Mouse (Mus musculus) urinary bladder, postnatal 36 days (tissue): ENCODE measurements around the gene Chrnb2.
A peak's percentile ranks its signal among the peaks of the same experiment; 100 is the strongest.
"Not testable (repeated sequence)": the region's sequence is repeated elsewhere in the genome, so short reads cannot be mapped to it uniquely, and the experiment has no call there.

Experiments
- DNase-seq, 2 experiments: peaks; one replicate each; pipeline ENCODE4 v3.0.0; 2022; ENCODE audit warnings: low spot score in 2 of 2, mixed read lengths in 1 of 2

The Chrnb2 gene

DNA sequence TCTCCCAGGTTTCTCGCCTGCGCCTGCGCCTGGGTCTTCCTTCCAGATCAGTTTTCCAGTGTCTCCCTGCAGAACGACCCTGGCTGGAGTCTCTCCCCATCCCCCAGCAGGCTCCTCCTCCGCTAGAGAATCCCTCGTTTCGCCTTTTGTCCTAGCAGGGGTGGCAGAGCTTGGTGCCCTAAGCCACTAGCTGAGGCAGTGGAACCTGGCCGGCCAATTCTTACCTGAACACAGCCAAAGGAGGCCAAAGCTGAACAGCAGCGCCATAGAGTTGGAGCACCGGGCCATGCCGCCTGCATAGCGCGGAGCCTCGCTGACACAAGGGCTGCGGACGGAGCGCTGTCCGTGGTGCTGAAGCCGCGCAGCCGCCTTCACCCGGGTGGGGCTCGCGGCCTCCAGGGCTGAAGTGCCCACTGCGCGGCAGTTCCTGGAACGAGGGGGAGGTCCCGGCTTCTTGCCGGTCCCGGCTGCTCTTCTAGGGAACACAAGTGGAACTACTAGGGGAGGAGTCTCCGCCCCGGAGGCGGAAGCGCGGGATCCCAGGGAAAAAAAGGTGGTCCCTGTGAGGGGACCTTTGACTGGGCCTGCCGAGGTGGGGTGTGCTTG, at the start of gene Chrnb2:
Gene Chrnb2 (minus strand): TSS at position 514 of the 606 bp plus-strand sequence.
- DNase-seq: peak; percentile 55 to 72

DNA sequence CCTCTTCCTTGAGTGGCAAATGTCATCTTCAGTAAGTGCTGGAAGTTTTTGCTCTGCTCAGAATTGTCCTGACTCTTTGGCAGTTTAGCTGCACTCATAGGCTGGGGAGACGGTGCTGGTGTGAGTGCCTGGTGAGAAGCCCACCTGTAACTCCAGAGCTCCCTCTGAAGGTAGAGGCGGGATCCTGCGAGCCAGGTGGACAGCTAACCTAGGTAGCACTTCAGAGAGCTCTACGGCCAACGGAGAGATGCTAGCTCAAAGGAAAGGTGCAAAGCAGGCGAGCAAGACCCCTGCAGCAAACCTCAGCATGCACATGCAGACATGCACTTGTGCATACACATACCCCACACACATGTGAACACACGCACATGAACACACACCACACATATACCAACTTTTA, 49.6 kb upstream of the Chrnb2 start:
- DNase-seq: no peak

DNA sequence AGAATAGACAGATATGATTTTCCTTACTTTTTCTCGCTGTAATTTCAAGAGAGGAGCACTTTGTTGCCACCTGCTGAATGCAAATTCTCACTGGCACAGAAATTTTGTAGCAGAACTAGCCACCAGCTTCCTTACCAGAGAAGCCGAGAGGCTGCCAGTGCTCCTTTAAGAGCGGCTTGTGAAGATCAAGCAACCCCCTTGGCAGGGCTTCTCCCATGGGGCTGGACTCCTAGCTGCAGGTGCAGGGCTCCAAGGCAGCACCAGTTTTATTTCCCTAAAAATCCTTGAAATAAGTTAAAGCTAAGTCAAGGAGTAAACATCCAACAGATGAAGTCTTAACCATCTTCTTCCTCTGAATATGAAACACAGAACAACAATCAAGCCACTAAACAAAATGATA, 47.7 kb upstream of the Chrnb2 start:
- DNase-seq: no peak

DNA sequence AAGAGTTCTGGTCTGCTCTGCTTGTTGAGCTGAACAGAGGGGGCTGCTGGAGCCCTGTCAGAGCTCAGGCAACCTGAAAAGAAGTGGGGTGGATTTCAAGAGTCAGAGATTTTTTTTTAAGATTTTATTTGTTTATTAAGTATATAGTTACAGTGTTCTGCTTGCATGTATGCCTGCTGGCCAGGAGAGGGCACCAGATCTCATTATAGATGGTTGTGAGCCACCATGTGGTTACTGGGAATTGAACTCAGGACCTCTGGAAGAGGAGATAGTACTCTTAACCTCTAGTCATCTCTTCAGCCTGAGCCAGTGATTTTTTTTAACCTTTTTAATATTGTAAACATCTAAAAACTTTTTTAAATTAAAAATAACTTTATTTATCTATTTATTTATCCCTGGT, 46.4 kb upstream of the Chrnb2 start:
- no peak for DNase-seq

DNA sequence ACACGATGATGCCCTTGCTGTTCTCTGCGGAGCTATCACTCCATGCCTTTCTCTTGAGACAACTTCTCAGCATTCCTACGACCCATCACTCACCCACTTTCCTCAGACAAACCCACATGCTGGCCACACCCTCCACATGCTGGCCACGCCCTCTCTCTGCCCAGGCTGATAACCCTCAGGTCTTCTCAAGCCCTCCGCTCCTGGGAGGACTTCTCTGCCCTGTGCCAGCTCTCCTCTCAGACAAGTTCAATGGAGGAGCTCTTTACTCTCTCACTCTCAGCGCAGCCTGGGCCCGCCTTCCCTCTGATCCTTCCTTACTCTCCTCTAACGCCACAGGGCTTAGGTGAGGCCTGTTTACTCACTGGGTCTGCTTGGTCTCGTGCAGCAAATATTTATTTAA, 44.2 kb upstream of the Chrnb2 start:
- DNase-seq: no peak

DNA sequence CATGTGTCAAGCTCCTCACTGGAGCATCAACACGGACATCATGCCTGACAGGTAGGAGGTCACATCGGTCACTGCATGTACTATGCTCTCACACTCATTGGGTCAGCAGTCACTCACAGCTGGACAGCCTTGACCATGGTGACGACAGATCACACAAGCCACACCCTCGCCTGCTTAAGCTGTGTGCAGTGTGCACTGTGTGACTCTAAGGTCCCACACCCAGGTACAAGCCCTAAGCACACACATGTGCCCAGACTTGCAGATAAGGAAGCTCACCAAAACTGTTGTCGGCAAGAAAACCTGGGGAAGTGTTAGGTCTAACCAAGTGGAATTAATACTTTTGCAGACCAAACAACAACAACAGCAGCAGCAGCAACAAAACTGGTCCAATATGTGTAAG, 43.4 kb upstream of the Chrnb2 start:
- DNase-seq: no peak

DNA sequence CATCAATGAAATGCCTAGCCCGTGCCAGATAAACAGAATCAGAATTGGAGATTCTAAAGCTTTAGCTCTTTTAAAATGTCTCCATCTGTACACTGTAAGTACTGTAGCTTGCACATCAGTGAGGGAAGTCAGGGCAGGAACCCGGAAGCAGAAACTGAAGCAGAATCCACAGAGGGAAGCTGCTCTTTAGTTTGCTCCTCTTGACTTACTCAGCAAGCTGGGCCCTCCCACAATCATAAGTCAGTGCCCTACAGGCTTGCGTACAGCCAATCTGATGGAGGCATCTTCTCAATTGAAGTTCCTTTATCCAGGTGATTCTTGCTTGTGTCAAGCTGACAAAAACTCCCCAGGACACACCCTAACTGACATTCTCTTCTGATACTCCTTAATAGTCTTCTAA, 42.7 kb upstream of the Chrnb2 start:
- DNase-seq: no peak

DNA sequence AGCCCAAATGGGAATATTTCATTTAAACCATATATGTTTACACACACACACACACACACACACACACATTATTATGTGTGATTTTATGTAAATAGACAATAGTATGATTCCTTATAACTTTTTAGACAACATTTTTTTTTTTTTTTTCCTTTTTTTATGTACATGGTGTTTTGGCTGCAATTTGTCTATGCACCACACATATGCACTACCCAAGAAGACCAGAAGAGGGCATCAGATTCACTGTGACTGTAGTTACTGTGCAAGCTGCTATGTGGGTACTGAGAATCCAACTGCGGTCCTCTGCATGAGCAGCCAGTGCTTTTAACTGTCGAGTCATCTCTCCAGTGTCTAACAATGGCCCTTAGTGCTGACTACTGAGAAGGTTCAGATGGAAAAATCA, 42.3 kb upstream of the Chrnb2 start:
- no peak for DNase-seq

DNA sequence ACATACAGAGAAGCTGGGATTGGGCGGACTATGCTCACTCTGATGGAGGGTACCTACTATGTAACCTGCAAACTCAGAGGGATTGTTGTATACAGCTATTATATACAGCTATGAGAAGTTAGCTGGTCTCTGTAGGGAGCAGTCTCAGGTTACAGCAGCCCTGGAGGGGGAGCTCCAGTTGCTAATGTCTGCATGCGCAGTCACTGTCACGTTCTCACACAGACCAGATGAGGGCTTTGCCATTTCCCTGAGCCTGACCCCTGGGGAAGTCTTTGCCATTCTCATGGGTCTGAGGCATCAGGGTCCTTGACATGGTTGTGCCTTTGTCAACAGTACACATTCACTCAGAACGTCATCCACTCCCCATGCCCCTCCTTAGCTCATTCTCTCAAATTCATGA, 40.7 kb upstream of the Chrnb2 start:
- no peak for DNase-seq

DNA sequence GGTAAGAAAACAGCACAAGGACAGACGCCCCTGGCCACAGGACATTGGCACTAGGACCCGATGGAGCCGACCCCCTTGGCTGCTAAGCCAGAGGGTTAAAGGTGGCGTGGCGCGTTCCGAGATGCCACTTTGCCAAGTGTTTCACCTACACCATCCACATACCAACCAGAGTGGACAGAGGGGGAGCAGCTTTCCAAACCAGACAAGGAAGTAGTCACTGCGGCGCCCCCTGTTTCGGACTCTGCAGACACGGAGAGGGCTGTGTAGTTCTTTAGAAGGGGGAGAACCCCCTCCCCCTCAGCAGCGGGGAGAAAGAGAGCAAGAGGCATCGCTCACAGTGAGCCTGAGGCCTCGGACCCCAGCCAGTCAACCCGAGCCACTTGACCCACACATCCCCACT, 38.4 kb upstream of the Chrnb2 start:
- no peak for DNase-seq

DNA sequence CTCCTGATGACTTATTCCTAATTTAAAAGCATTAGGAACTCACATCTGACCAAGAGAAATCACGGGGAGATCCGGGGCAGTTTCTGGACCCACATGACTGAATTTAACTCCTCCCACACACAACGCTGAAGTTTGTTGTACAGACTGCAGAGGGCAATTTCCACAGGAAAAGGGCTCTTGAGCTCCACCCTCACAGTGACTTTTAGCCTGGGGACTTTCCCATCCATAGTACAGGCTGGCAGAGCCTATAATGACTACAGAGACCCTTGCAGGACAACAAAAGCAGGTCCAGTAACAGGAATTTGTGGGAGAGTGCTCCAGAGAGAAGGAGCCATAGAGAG, 37.0 kb upstream of the Chrnb2 start:
- no peak for DNase-seq

DNA sequence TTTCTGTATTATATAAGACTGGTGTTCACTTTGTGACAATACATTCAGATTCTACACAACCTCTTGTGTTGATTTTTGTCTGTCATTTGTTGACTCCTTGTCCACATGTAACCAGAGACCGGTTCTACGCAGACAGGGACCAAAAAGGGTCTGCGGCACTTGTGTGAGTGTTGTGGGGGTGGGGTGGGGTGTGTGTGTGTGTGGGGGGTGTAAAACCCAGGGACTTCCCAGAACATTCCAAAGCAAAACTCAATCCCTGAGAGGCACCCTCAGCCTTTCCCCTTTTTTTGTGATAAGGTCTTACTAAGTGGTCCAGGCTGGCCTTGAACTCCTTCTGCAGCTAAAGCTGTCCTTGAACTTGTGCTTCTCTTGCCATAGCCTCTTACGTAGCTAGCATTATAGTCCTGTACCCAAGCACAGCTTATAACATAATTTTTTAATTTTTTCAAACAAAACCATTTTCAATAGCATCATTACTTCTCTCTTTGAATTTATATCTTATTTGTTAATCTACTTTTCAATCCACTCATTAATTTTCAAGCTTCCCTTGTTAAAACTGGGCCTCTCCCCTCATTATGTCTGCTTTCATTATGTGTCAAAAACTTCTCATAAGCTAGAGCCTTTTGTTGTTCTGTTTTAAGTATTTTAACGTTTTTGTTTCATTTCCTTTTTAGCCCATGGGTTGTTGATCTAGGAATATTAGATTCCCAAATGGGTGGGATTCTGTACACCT, 36.5 kb upstream of the Chrnb2 start:
- DNase-seq: no peak

DNA sequence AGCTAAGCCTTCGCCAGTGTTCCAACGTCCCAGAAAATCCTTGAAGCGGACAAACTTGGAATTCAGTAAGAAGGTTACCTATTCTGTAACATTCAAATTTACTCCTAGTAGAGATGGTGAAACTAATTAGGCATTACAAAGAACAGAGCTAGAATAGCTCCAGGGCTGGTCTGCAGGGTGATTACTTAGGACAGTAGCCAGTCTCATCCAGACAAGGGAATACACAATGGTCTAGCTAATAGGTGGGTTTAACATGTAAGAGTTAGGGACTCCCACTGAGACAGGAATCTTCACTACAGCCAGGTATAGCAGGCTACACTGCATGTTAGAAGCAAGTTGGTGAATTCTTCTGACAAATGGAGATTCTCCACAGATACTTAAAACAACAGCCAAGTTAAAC, 35.6 kb upstream of the Chrnb2 start:
- not testable (repeated sequence) for DNase-seq

DNA sequence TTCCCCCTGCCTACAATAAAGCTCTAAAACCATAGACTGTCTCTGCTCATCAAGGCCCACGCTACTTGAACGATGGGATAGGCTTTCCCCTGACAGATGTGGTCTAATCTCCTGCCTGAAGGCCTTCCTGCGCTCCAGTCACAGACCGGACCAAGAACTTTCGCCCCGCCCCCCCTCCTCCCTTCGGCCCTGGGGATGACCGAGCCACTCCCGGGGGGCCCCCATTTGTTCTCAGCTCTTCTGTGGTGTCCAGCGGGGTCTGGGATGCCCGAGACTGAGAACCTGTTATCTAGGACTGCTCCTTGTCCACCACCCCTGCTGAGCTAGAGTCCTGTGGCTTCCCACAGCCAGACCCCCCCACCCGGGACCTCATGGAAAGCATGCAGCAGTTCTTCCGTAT, 35.0 kb upstream of the Chrnb2 start:
- DNase-seq: no peak

DNA sequence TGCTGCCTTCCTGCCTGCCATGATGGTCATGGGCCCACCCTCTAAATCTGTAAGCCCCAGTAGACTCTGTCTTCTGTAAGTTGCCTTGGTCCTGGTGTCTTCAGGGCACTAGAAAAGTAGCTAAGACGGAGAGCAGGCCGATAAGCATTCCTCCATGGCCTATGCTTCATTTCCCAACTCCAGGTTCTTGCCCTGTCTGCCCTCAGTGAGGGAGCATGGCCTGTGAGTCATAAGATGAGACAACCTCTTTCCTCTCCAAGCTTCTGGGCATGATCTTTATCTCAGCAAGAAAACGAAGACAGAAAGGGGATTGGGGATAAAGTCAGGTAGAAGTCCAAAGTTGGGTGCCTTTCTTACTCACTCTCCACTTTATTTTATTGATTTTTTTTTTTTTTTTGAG, 34.1 kb upstream of the Chrnb2 start:
- DNase-seq: no peak

DNA sequence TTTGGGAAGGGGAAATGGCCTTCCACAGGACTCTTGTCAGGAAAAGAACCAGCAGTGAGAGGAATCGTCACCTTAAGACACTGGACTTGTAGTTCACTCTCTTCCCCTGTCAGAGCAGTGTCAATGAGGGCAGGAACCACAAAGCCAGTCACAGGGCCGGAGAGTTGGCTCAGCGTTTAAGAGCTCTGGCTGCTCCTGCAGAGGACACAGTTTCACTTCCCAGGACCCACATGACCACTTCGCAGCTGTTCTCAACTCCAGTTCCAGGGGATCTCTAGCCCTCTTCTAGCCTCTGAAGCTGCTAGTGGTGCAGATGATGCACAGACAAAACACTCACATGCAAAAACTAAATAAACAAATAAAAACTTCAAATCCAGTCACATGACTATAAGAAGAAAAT, 31.9 kb upstream of the Chrnb2 start:
- no peak for DNase-seq

DNA sequence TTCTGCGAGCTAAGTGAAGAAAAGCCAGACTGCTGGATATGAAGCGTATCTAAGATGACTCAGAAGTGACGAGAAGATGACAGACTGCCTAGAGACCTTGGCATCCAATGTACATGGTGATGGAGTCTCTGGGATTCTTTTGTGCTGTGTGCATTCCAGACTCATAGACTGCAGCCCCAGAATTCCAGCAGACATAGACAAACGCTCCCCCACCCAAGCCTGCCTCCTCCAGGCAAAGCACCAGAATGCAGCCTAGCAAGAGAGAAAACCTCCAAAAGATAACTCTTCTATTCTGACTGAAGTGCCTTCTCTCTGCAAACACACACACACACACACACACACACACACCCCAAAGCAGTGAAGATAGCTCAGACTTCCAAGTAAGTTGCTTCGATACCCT, 31.3 kb upstream of the Chrnb2 start:
- DNase-seq: no peak

DNA sequence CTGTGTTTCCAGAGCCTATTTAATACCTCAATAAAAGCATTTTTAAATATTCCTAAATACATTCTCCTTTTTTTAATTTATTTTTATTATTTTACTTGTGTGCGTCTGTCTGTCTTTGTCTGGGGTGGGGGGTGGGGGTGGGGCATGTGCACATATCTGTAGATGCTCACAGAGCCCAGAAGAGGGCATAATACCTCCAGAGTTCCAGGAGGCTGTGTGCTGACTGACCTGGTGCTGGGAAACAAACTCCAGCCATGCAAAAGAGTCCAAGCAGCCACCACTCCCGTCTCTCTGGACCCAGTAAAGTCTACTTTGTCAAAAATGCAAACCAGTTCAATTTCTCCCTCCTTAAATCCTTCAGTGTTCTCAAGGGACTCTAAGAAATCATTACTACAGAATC, 30.2 kb upstream of the Chrnb2 start:
- DNase-seq: no peak

DNA sequence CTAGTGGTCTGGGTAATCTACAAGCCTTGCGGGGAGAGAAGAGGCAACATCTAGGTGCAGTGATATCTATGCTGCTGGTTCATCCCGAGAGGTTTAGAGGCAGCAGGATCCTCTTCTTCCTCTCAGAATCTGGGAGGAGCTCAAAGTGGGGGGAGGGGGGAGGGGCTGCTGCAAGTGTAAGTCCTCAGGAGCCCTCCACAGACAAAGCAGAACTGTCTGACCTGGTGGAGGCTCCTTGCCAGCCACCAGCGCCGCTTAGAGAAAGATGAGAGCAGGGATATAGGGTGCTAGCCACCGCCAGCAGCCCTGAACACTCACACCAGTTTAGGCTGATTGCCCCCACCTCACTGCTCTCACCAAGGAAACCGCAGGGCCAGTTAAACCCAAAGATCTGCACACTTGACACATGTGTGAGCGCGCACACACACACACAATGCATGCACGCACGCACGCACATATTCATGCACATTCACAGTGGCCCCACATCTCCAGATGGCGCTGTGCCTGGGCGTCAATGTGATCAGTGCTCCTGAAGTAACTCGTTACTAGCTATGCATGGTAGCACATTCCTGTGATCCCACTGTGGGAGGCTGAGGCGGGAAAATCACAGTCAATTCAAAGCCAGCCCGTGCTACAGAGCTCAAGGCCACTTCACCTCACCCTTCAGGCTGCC, 24.4 kb upstream of the Chrnb2 start:
- no peak for DNase-seq

DNA sequence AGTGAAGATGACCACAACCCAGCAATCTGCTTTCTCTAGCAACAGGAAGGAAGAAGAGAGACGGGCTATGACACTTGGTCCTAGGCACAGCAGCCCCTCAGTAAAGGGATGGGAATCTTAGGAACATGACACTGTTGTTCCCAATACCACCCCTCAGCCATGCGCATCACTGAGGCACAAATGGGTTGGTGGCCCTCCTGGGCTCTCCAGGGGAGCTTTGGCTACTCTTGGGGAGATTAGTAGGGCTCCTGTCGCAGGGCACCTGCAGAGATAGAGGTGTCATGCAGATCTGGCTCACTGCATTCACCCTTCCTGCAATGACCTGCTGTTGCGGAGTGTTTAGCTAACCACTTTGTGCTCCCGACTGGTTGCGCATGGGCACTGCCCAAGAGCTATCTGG, 21.8 kb upstream of the Chrnb2 start:
- no peak for DNase-seq

DNA sequence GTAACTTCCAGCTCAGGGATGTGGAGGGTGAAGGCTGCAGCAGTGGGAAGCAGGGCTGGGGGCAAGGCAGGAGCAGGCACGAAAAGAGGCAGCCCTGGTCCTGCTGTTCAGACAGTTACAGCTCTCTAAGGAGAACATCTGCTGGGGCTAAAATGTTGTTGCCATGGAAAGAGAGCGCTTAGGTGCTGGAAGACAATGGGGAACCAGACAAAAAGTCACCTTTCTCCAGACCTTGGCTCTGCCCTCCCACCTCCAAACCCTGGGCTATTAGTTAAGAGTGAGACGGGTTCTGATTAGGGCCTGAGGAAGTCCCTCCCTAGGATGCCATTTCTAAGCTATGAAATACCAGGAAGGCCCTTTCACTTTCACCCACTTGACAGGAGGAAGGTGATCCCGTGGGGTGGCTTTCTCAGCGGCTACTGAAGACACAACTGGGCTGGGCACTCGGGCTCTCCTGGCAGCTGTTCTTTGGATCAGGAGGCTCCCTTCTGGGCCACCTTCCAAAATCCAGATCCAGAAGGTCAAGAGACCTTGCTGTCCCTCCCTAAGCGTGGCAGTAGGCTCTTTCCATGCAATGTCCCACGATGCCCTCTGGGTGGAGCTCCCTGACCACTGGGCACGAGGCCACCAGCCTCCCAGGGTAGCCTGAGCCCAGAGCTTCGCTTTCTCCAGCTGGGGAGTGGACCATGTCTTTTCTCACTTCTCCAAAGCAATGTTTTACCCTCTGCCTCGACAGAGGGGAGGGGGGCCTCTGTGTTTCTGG, 20.7 kb upstream of the Chrnb2 start:
- peak; percentile 72 to 88 for DNase-seq

DNA sequence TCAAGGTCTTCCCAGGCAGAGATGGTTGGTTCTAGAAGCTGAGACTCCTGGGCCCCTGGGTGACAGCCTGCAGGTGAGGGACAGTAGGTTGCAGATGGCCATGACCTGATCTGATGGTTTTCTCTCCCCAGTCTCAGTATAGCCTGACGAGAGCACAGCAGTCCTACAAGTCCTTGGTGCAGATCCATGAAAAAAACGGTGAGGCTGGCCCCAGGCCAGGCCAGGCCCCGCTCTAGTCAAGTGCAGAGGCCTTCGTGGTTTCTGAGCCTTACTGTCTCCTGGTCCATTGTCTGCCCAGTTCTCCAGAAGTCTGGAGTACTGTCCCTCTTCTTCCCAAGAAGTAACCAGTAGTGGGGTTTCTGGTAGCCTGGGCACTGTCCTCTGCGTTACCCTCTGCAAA, 17.2 kb upstream of the Chrnb2 start:
- DNase-seq: no peak

DNA sequence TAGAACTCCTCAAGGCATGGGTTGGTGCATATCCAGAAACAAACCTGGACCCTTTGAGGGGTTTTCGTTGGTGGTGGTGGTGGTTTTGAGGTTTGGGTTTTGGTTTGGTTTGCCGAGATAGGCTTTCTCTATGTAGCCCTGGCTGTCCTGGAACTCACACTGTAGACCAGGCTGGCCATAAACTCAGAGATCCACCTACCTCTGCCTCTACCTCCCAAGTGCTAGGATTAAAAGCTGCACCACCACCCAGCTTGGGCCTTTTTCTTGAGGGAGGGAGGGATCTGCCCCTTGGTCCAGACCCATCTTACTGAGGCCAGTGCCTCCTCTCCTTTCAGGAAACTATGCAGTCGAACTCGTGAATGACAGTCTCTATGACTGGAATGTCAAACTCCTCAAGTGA, 15.7 kb upstream of the Chrnb2 start:
- DNase-seq: no peak
